Mouse (Mus musculus) MEL (cell line): ENCODE results near the gene Negr1.

Source experiments
- BHLHE40 ChIP-seq: IDR thresholded peaks from 2 replicates; pipeline ENCODE4 v1.6.1; 2012; ENCODE audit warnings: low read depth, mild to moderate bottlenecking, inconsistent platforms, low read length, improper control_type of control experiment, borderline replicate concordance
- CTCF ChIP-seq, 3 experiments: IDR thresholded peaks in 2 of 3; conservative IDR thresholded peaks in 1 of 3; 2 replicates each; pipeline ENCODE4 v1.5.1; 2011 to 2012; ENCODE audit warnings: low read length in 3 of 3, low read depth in 2 of 3, mild to moderate bottlenecking in 2 of 3, improper control_type of control experiment in 1 of 3, inconsistent platforms in 1 of 3, mixed read lengths in 1 of 3, moderate library complexity in 1 of 3; ENCODE audit not compliant: control insufficient read depth in 1 of 3, insufficient read depth in 1 of 3, poor library complexity in 1 of 3, severe bottlenecking in 1 of 3
- POLR2AphosphoS5 ChIP-seq: IDR thresholded peaks from 2 replicates; pipeline ENCODE4 v1.6.1; 2012; ENCODE audit warnings: low read depth, borderline replicate concordance, mild to moderate bottlenecking, inconsistent platforms, low read length, moderate library complexity, mixed read lengths
- SIN3A ChIP-seq: IDR thresholded peaks from 2 replicates; pipeline ENCODE4 v1.6.1; 2012; ENCODE audit warnings: low read length, improper control_type of control experiment, inconsistent platforms
- TBP ChIP-seq: IDR thresholded peaks from 2 replicates; pipeline ENCODE4 v1.8.0; 2011; ENCODE audit warnings: low read depth, low read length, improper control_type of control experiment

- TF ChIP-seq BHLHE40 (no peak), TBP (no peak), SIN3A (no peak), CTCF (IDR thresholded peaks at IDR 0.05 in 2 of 3, conservative IDR thresholded peaks at IDR 0.05 in 1 of 3; ENCODE audit: control insufficient read depth in 1 of 3, insufficient read depth in 1 of 3, low read depth in 2 of 3, low read length in 3 of 3, poor library complexity in 1 of 3, severe bottlenecking in 1 of 3) (no peak), POLR2AphosphoS5 (no peak)
These were observed 517.8 kb downstream of the Negr1 start for GRCm38 (mm10) chr3:157079250-157079965.
